ENCODE assay signal across 8 mouse cellular contexts in the genomic region with DNA sequence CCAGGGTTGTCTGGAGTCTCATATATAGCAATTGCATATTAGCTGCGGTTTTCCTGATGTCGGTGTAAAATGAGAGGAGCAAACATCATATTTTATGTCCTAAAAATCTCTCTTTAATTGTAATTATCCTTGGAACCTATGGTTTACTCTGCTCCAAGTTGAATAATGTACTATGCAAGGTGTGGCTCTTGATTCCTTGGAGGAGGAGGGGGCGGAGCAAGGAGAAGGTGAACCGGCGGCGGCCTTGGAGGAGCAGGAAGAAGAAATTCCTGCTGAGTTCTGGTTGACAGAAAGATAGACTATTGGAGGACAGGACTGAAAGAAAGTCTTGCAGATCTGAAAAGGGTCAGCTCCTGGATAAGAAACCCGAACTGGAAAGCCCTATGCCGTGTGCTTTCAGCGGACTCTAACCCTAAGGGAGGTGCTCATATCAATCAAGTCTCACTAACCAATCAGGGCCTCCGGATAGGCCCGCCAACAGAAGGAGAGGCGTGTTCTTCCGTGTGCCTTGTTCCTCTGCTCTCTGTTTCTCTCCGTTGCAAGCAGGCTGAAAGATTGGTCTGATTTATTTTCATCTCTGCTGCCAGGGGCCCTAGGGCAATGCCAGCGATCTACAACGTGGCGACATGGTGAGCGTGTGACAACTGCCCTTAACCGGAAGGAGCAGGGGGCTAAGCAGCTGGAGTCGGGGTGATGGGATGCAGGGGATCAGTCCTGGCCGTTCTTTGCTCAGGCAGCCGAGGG.
A peak's percentile ranks its signal among the peaks of the same experiment; 100 is the strongest.
DNase-seq lines count a peak whose midpoint lies in the region; ATAC-seq and TF ChIP-seq lines count a peak whose summit lies in the region.
"Not testable (repeated sequence)": the region's sequence is repeated elsewhere in the genome, so short reads cannot be mapped to it uniquely, and the experiment has no call there.

No protein-coding gene starts in this region.

- not testable (repeated sequence) for H3K27me3 ChIP-seq in G1E (ENCODE audit: insufficient read depth, low read length); forebrain, embryonic 15.5 days; liver, embryonic 13.5 days; stomach, postnatal 0 days (ENCODE audit: control insufficient read depth, insufficient read depth, low read length)

- DNase-seq in G1E (ENCODE audit: low spot score) = peak; percentile 5
- DNase-seq in cerebellum, adult 18-20 months = peak; percentile 16 to 36
- peak; percentile 2 for DNase-seq in heart, postnatal 25 days (ENCODE audit: low spot score)
- DNase-seq in kidney, postnatal 4 days = peak; percentile 33 to 59
- DNase-seq in liver, embryonic 13.5 days = peak; percentile 51
- DNase-seq in natural killer cell, adult 2 months (ENCODE audit: low spot score in 2 of 2) = peak; percentile 0 to 1
- DNase-seq in stomach, postnatal 0 days (ENCODE audit: low spot score) = peak; percentile 55

- H3K36me3 ChIP-seq in G1E (replicated peaks); forebrain, embryonic 15.5 days; liver, embryonic 13.5 days; stomach, postnatal 0 days (ENCODE audit: control insufficient read depth, insufficient read depth, low read length): not testable (repeated sequence)

- not testable (repeated sequence) for TF ChIP-seq CTCF in G1E (IDR thresholded peaks at IDR 0.05; ENCODE audit: low read depth, low read length); stomach, postnatal 0 days (IDR thresholded peaks at IDR 0.05; ENCODE audit: low read depth)

- peak overlapping the region; percentile 60 for H3K4me2 ChIP-seq in forebrain, embryonic 15.5 days (replicated peaks)
- peak overlapping the region; percentile 69 for H3K4me2 ChIP-seq in liver, embryonic 13.5 days
- H3K4me2 ChIP-seq in stomach, postnatal 0 days (replicated peaks; ENCODE audit: low read depth) = peak overlapping the region; percentile 57

- ATAC-seq in G1E (ENCODE audit: extremely low read depth, insufficient number of reproducible peaks, low FRiP score, poor library complexity, severe bottlenecking) = peak; percentile 60; the same call in 1 of the 2 replicates
- ATAC-seq in forebrain, embryonic 15.5 days (replicated peaks) = peak; percentile 94
- peak; percentile 95 for ATAC-seq in liver, embryonic 13.5 days (ENCODE audit: low read depth)
- ATAC-seq in stomach, postnatal 0 days (ENCODE audit: low FRiP score, low TSS enrichment) = peak; percentile 78; the same call in 1 of the 2 replicates

- intact Hi-C loops in heart, postnatal 25 days (cut with DNase I) = not testable (repeated sequence)

- peak overlapping the region; percentile 72 for H3K4me3 ChIP-seq in G1E (ENCODE audit: low read depth, low read length)
- H3K4me3 ChIP-seq in forebrain, embryonic 15.5 days = peak overlapping the region; percentile 65
- H3K4me3 ChIP-seq in liver, embryonic 13.5 days (replicated peaks) = peak overlapping the region; percentile 74
- peak overlapping the region; percentile 55 for H3K4me3 ChIP-seq in stomach, postnatal 0 days (ENCODE audit: low read depth, low read length)

- 2% methylated on average over 22 of the region's 22 CpGs for WGBS in forebrain, embryonic 15.5 days
- WGBS in liver, embryonic 13.5 days (ENCODE audit: insufficient replicate concordance) = 1% methylated on average over 22 of the region's 22 CpGs
- 2% methylated on average over 22 of the region's 22 CpGs for WGBS in stomach, postnatal 0 days

- not testable (repeated sequence) for TF ChIP-seq EP300 in stomach, postnatal 0 days (optimal IDR thresholded peaks at IDR 0.05)

- H3K9me3 ChIP-seq in G1E (replicated peaks); forebrain, embryonic 15.5 days; liver, embryonic 13.5 days (replicated peaks); stomach, postnatal 0 days (ENCODE audit: control insufficient read depth, low read length): not testable (repeated sequence)

- peak overlapping the region; percentile 81 for H3K9ac ChIP-seq in forebrain, embryonic 15.5 days (replicated peaks)
- peak overlapping the region; percentile 77 for H3K9ac ChIP-seq in liver, embryonic 13.5 days
- H3K9ac ChIP-seq in stomach, postnatal 0 days (ENCODE audit: low read length) = peak overlapping the region; percentile 66

- H3K4me1 ChIP-seq in G1E (ENCODE audit: insufficient read depth, low read depth, low read length); forebrain, embryonic 15.5 days; liver, embryonic 13.5 days (replicated peaks); stomach, postnatal 0 days (replicated peaks; ENCODE audit: control insufficient read depth, insufficient read depth): not testable (repeated sequence)

- peak overlapping the region; percentile 76 for H3K27ac ChIP-seq in forebrain, embryonic 15.5 days (replicated peaks)
- H3K27ac ChIP-seq in liver, embryonic 13.5 days = peak overlapping the region; percentile 67
- H3K27ac ChIP-seq in stomach, postnatal 0 days (replicated peaks) = peak overlapping the region; percentile 67

Comparison
In these comparisons a context has a peak if more than half of its experiments do, and no peak if none do; other contexts are left out.
1. Peak in every context shown above with its lines: DNase-seq, ATAC-seq, H3K4me3 ChIP-seq and H3K27ac ChIP-seq.
2. DNase-seq: peak in every context shown above with its lines; median percentile 55 in stomach, postnatal 0 days; 51 in liver, embryonic 13.5 days; 46 in kidney, postnatal 4 days; 26 in cerebellum, adult 18-20 months; 5 in G1E; 2 in heart, postnatal 25 days; 0 in natural killer cell, adult 2 months.